Mouse (Mus musculus) heart, embryonic 15.5 days (tissue): ENCODE measurements at regions not wholly inside any gene's neighbourhood (a gene's known extent, or its start where the extent isn't known, plus 50 kb on each side); places are given as distances from the start of the nearest gene placed in this dataset.

ENCODE experiments used
- ATAC-seq: fragments of 200-750 bp; cut with Nextera tagmentation; replicated peaks from 2 replicates; pipeline ENCODE4 v1.8.0; 2017; ENCODE audit warnings: low read depth, moderate TSS enrichment; ENCODE audit not compliant: insufficient number of reproducible peaks, insufficient read depth, low FRiP score
- H3K27ac ChIP-seq: fragments of 300-500 bp; sonication (generic); 2 replicates; pipeline ENCODE4 v1.5.1; 2015; ENCODE audit warnings: mild to moderate bottlenecking, inconsistent platforms
- H3K27me3 ChIP-seq: fragments of 300-500 bp; sonication (generic); 2 replicates; pipeline ENCODE4 v1.6.1; 2015; ENCODE audit warnings: inconsistent platforms
- H3K36me3 ChIP-seq: fragments of 300-500 bp; sonication (generic); 2 replicates; pipeline ENCODE4 v1.6.1; 2015; ENCODE audit warnings: mild to moderate bottlenecking, inconsistent platforms
- H3K4me1 ChIP-seq: fragments of 300-500 bp; sonication (generic); replicated peaks from 2 replicates; pipeline ENCODE4 v1.6.1; 2015; ENCODE audit warnings: inconsistent platforms
- H3K4me2 ChIP-seq: fragments of 300-500 bp; sonication (generic); 2 replicates; pipeline ENCODE4 v1.6.1; 2015; ENCODE audit warnings: inconsistent platforms, mild to moderate bottlenecking, moderate library complexity
- H3K4me3 ChIP-seq: fragments of 300-500 bp; sonication (generic); 2 replicates; pipeline ENCODE4 v1.5.1; 2015; ENCODE audit warnings: mild to moderate bottlenecking, inconsistent platforms
- H3K9ac ChIP-seq: fragments of 300-500 bp; sonication (generic); 2 replicates; pipeline ENCODE4 v1.6.1; 2015; ENCODE audit warnings: mild to moderate bottlenecking, inconsistent platforms
- H3K9me3 ChIP-seq: fragments of 300-500 bp; sonication (generic); replicated peaks from 2 replicates; pipeline ENCODE4 v1.6.1; 2016; ENCODE audit warnings: inconsistent platforms
- WGBS: fragments of 180-500 bp; shearing (Covaris S2); methylation state at CpG from one replicate; pipeline ENCODE4 v1.1.7; 2015; ENCODE audit warnings: mixed read lengths; 5-methylcytosine and 5-hydroxymethylcytosine counted together

GRCm38 (mm10) chr5:126155216-126155880 lies 623.8 kb downstream of the Tmem132b start:
- 56% methylated on average over 6 of the region's 6 CpGs for WGBS
- no peak for ATAC-seq
- H3K27ac ChIP-seq = no peak overlapping the region

GRCm38 (mm10) chr5:126186111-126186510 lies 654.5 kb downstream of the Tmem132b start:
- no peaks in the 10 kb centered on the region for H3K36me3 ChIP-seq
- H3K4me1 ChIP-seq = no peaks in the 10 kb centered on the region
- 67% methylated on average over 5 of the region's 5 CpGs for WGBS
- H3K4me3 ChIP-seq = no peak overlapping the region
- H3K27me3 ChIP-seq = no peaks in the 10 kb centered on the region
- no peak overlapping the region for H3K4me2 ChIP-seq
- no peaks in the 10 kb centered on the region for H3K9me3 ChIP-seq
- H3K27ac ChIP-seq = no peak overlapping the region
- H3K9ac ChIP-seq = no peak overlapping the region
- no peak for ATAC-seq

More at GRCm38 (mm10) chr5:126155216-126155880, 623.8 kb downstream of the Tmem132b start:
- H3K27me3 ChIP-seq = no peaks in the 10 kb centered on the region
- no peak overlapping the region for H3K4me3 ChIP-seq
- no peaks in the 10 kb centered on the region for H3K36me3 ChIP-seq
- H3K9ac ChIP-seq = no peak overlapping the region
- no peak overlapping the region for H3K4me2 ChIP-seq
- no peaks in the 10 kb centered on the region for H3K9me3 ChIP-seq
- H3K4me1 ChIP-seq = no peaks in the 10 kb centered on the region

- Histone ChIP-seq H3K4me1 (no peaks in the 10 kb centered on the region), H3K9me3 (no peaks in the 10 kb centered on the region), H3K36me3 (no peaks in the 10 kb centered on the region), H3K4me3 (no peak overlapping the region), H3K27me3 (no peaks in the 10 kb centered on the region), H3K9ac (no peak overlapping the region), H3K27ac (no peak overlapping the region), H3K4me2 (no peak overlapping the region)
- WGBS = 62% methylated on average over 4 of the region's 4 CpGs
- no peak for ATAC-seq
Measured at GRCm38 (mm10) chr5:126199876-126200275, 668.3 kb downstream of the Tmem132b start.

- ATAC-seq = no peak; the same call in 1 of the 2 replicates
- 34% methylated on average over 4 of the region's 4 CpGs for WGBS
- H3K9me3 ChIP-seq = no peaks in the 10 kb centered on the region
Measured at GRCm38 (mm10) chr5:126201535-126201934, 670.0 kb downstream of the Tmem132b start.

GRCm38 (mm10) chr5:126201996-126202395 lies 670.4 kb downstream of the Tmem132b start:
- no peaks in the 10 kb centered on the region for H3K27me3 ChIP-seq
- H3K4me3 ChIP-seq = no peak overlapping the region
- no peaks in the 10 kb centered on the region for H3K4me1 ChIP-seq
- H3K27ac ChIP-seq = no peak overlapping the region
- H3K4me2 ChIP-seq = no peak overlapping the region
- H3K9me3 ChIP-seq = no peaks in the 10 kb centered on the region
- H3K9ac ChIP-seq = no peak overlapping the region
- ATAC-seq = no peak
- no peaks in the 10 kb centered on the region for H3K36me3 ChIP-seq
- 52% methylated on average over 9 of the region's 9 CpGs for WGBS

More at GRCm38 (mm10) chr5:126201535-126201934, 670.0 kb downstream of the Tmem132b start:
- H3K4me1 ChIP-seq = no peaks in the 10 kb centered on the region
- no peak overlapping the region for H3K9ac ChIP-seq
- H3K36me3 ChIP-seq = no peaks in the 10 kb centered on the region
- H3K4me3 ChIP-seq = no peak overlapping the region
- no peak overlapping the region for H3K4me2 ChIP-seq
- H3K27me3 ChIP-seq = no peaks in the 10 kb centered on the region
- H3K27ac ChIP-seq = no peak overlapping the region

- no peak overlapping the region for H3K4me2 ChIP-seq
- WGBS = 80% methylated on average over 5 of the region's 5 CpGs
- no peaks in the 10 kb centered on the region for H3K9me3 ChIP-seq
- ATAC-seq = no peak
- H3K27me3 ChIP-seq = no peaks in the 10 kb centered on the region
- no peak overlapping the region for H3K4me3 ChIP-seq
- no peak overlapping the region for H3K27ac ChIP-seq
- no peaks in the 10 kb centered on the region for H3K4me1 ChIP-seq
- no peaks in the 10 kb centered on the region for H3K36me3 ChIP-seq
- no peak overlapping the region for H3K9ac ChIP-seq
Measured at GRCm38 (mm10) chr5:126217016-126217415, 685.4 kb downstream of the Tmem132b start.

- no peak overlapping the region for H3K27ac ChIP-seq
- H3K4me2 ChIP-seq = no peak overlapping the region
- WGBS = 57% methylated on average over 1 of the region's 1 CpGs
Measured at GRCm38 (mm10) chr5:126217746-126218145, 686.2 kb downstream of the Tmem132b start.

GRCm38 (mm10) chr5:126223696-126224095 lies 692.1 kb downstream of the Tmem132b start:
- H3K4me1 ChIP-seq = no peaks in the 10 kb centered on the region
- 81% methylated on average over 3 of the region's 3 CpGs for WGBS
- H3K27ac ChIP-seq = no peak overlapping the region
- no peaks in the 10 kb centered on the region for H3K36me3 ChIP-seq
- no peak overlapping the region for H3K9ac ChIP-seq
- no peak overlapping the region for H3K4me3 ChIP-seq
- H3K27me3 ChIP-seq = no peaks in the 10 kb centered on the region
- H3K9me3 ChIP-seq = no peaks in the 10 kb centered on the region
- no peak for ATAC-seq
- H3K4me2 ChIP-seq = no peak overlapping the region

More at GRCm38 (mm10) chr5:126217746-126218145, 686.2 kb downstream of the Tmem132b start:
- no peaks in the 10 kb centered on the region for H3K4me1 ChIP-seq
- H3K9me3 ChIP-seq = no peaks in the 10 kb centered on the region
- ATAC-seq = no peak
- H3K9ac ChIP-seq = no peak overlapping the region
- no peaks in the 10 kb centered on the region for H3K36me3 ChIP-seq
- no peak overlapping the region for H3K4me3 ChIP-seq
- no peaks in the 10 kb centered on the region for H3K27me3 ChIP-seq

GRCm38 (mm10) chr5:126230768-126231167 lies 699.2 kb downstream of the Tmem132b start:
- Histone ChIP-seq H3K27ac (no peak overlapping the region), H3K4me1 (no peaks in the 10 kb centered on the region), H3K27me3 (no peaks in the 10 kb centered on the region), H3K36me3 (no peaks in the 10 kb centered on the region), H3K9ac (no peak overlapping the region), H3K9me3 (no peaks in the 10 kb centered on the region), H3K4me3 (no peak overlapping the region), H3K4me2 (no peak overlapping the region)
- 51% methylated on average over 4 of the region's 4 CpGs for WGBS
- no peak for ATAC-seq

- no peak overlapping the region for H3K4me2 ChIP-seq
- 61% methylated on average over 3 of the region's 3 CpGs for WGBS
- no peak overlapping the region for H3K4me3 ChIP-seq
- no peaks in the 10 kb centered on the region for H3K27me3 ChIP-seq
- no peak overlapping the region for H3K27ac ChIP-seq
- no peaks in the 10 kb centered on the region for H3K9me3 ChIP-seq
- H3K36me3 ChIP-seq = no peaks in the 10 kb centered on the region
- no peak overlapping the region for H3K9ac ChIP-seq
- no peak for ATAC-seq
- H3K4me1 ChIP-seq = no peaks in the 10 kb centered on the region
Measured at GRCm38 (mm10) chr5:126238071-126238470, 706.5 kb downstream of the Tmem132b start.

GRCm38 (mm10) chr5:126245776-126246175 lies 714.2 kb downstream of the Tmem132b start:
- no peak overlapping the region for H3K27ac ChIP-seq
- H3K27me3 ChIP-seq = no peaks in the 10 kb centered on the region
- no peak overlapping the region for H3K9ac ChIP-seq
- H3K4me3 ChIP-seq = no peak overlapping the region
- H3K4me1 ChIP-seq = no peaks in the 10 kb centered on the region
- WGBS = 68% methylated on average over 2 of the region's 2 CpGs
- no peak for ATAC-seq
- no peaks in the 10 kb centered on the region for H3K36me3 ChIP-seq
- no peak overlapping the region for H3K4me2 ChIP-seq
- no peaks in the 10 kb centered on the region for H3K9me3 ChIP-seq

- ATAC-seq = no peak
- H3K27me3 ChIP-seq = no peaks in the 10 kb centered on the region
- no peaks in the 10 kb centered on the region for H3K4me1 ChIP-seq
- H3K36me3 ChIP-seq = no peaks in the 10 kb centered on the region
- WGBS = 45% methylated on average over 1 of the region's 1 CpGs
- H3K4me2 ChIP-seq = no peak overlapping the region
- H3K9me3 ChIP-seq = no peaks in the 10 kb centered on the region
- no peak overlapping the region for H3K4me3 ChIP-seq
- H3K9ac ChIP-seq = no peak overlapping the region
- no peak overlapping the region for H3K27ac ChIP-seq
Measured at GRCm38 (mm10) chr5:126250331-126250730, 718.8 kb downstream of the Tmem132b start.
